ENCODE assay signal across 8 mouse cellular contexts in the genomic region with DNA sequence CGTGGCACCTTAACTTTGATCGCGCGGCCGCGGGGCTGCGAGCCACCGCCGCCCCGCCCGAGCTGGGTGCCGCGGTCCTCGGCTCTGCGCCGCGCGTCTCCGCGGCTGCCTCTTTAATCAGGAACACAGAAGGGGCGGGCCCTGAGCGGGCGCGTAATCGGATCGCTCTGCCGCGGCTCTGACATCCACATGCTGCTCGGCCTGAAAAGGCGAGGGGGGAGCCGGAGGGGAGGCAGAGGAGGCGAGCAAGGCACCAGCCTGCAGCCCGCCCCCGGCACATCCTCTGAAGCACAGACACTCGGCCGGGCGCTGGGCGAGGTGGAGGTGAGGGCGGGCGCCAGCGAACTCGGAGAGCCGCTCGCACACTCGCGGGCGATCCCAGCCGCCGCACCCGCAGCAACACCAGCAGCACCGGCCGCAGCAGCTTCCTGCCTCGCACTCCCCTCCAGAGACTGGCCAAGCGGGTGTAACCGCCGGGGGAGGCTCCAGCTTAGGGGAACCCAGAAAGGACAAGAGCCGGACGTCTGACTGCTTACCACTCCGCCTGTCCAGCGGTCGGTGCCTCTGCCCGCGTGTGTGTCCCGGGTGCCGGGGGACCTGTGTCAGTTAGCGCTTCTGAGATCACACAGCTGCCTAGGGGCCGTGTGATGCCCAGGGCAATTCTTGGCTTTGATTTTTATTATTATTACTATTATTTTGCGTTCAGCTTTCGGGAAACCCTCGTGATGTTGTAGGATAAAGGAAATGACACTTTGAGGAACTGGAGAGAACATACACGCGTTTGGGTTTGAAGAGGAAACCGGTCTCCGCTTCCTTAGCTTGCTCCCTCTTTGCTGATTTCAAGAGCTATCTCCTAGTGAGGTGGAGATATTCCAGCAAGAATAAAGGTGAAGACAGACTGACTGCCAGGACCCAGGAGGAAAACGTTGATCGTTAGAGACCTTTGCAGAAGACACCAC. TPM values are rescaled to one million over a fixed set of nuclear protein-coding genes. Genes with fewer than 3 reads are reported as not detected.
DNase-seq lines count a peak whose midpoint lies in the region.

A gene (plus strand): TSS at position 128 of the 959 bp plus-strand sequence.

- H3K27me3 ChIP-seq in hindbrain, embryonic 10.5 days (ENCODE audit: insufficient read depth, poor library complexity, severe bottlenecking): peaks cover 79% of the 10 kb centered on the region

- WGBS in hindbrain, embryonic 10.5 days: under 1% methylated on average over 76 of the region's 76 CpGs

- peaks cover 70% of the 10 kb centered on the region for H3K4me1 ChIP-seq in hindbrain, embryonic 10.5 days (replicated peaks)

- peak; percentile 86 for DNase-seq in NIH3T3 (ENCODE audit: low read depth)
- DNase-seq in cerebellum, adult 9-11 months: peak; percentile 66
- DNase-seq in frontal cortex, postnatal 14 days (ENCODE audit: low spot score in 2 of 2): peak; percentile 70 to 75
- DNase-seq in hindbrain, embryonic 10.5 days (ENCODE audit: low spot score): peak; percentile 90
- peak; percentile 78 to 89 for DNase-seq in layer of hippocampus, postnatal 10 days (ENCODE audit: low spot score in 2 of 2)
- peak; percentile 90 for DNase-seq in lung, postnatal 10 days
- peak; percentile 58 for DNase-seq in ovary, postnatal 14 days (ENCODE audit: low spot score)
- peak; percentile 17 for DNase-seq in thymus, postnatal 0 days (ENCODE audit: low spot score)

- H3K4me3 ChIP-seq in hindbrain, embryonic 10.5 days: peak within 1 kb of the TSS; percentile 77

- H3K36me3 ChIP-seq in hindbrain, embryonic 10.5 days: no peaks in the 10 kb centered on the region

- H3K9me3 ChIP-seq in hindbrain, embryonic 10.5 days: no peaks in the 10 kb centered on the region

- H3K27ac ChIP-seq in hindbrain, embryonic 10.5 days: peak within 1 kb of the TSS; percentile 89

RNA-seq across cellular contexts. Expression of the gene that starts here (rescaled TPM):
- 21.8 and 23.1 TPM in 2 replicates for polyA plus RNA-seq in hindbrain, embryonic 10.5 days (2016; fragmentation: Nextera tagmentation; extraction: Ambion mirVana)
- 100 to 1,000 TPM in 1 of 2 experiments, 10 to 100 TPM in 1; 93.9 to 103 TPM for total RNA-seq in layer of hippocampus, postnatal 10 days (2021)
- polyA plus RNA-seq in thymus, postnatal 0 days (2015; fragmentation: Nextera tagmentation; extraction: Ambion mirVana): 1.6 and 1.7 TPM in 2 replicates

Comparison
In these comparisons a context has a peak if more than half of its experiments do, and no peak if none do; other contexts are left out.
1. Peak in every context shown above with its lines: DNase-seq, H3K4me3 ChIP-seq and H3K27ac ChIP-seq.
2. DNase-seq: peak in every context shown above with its lines; median percentile 90 in hindbrain, embryonic 10.5 days; 90 in lung, postnatal 10 days; 86 in NIH3T3; 84 in layer of hippocampus, postnatal 10 days; 72 in frontal cortex, postnatal 14 days; 66 in cerebellum, adult 9-11 months; 58 in ovary, postnatal 14 days; 17 in thymus, postnatal 0 days.